Mouse (Mus musculus) E14TG2a.4 (cell line): ENCODE data around the gene Ginm1.
"Not testable (repeated sequence)": the region's sequence is repeated elsewhere in the genome, so short reads cannot be mapped to it uniquely, and the experiment has no call there.

Experiments used
- CTCF ChIP-seq: conservative IDR thresholded peaks from 2 replicates; pipeline ENCODE4 v1.5.1; 2014; ENCODE audit warnings: low read length
- NANOG ChIP-seq: IDR thresholded peaks from 2 replicates; pipeline ENCODE4 v1.6.1; 2014; ENCODE audit warnings: borderline replicate concordance, low read length, mixed read lengths

GRCm38 (mm10) chr10:7745528-7745927 lies 47.1 kb downstream of the Ginm1 start:
- not testable (repeated sequence) for TF ChIP-seq CTCF, NANOG
